Mouse (Mus musculus): Measurements from ENCODE around the gene Plekha1. TPM values are rescaled to one million over a fixed set of nuclear protein-coding genes. Genes with fewer than 3 reads are reported as not detected.

The Plekha1 gene
- total RNA-seq, 2 experiments from 2014 or later, result 85.2 to 91.1 TPM

DNA sequence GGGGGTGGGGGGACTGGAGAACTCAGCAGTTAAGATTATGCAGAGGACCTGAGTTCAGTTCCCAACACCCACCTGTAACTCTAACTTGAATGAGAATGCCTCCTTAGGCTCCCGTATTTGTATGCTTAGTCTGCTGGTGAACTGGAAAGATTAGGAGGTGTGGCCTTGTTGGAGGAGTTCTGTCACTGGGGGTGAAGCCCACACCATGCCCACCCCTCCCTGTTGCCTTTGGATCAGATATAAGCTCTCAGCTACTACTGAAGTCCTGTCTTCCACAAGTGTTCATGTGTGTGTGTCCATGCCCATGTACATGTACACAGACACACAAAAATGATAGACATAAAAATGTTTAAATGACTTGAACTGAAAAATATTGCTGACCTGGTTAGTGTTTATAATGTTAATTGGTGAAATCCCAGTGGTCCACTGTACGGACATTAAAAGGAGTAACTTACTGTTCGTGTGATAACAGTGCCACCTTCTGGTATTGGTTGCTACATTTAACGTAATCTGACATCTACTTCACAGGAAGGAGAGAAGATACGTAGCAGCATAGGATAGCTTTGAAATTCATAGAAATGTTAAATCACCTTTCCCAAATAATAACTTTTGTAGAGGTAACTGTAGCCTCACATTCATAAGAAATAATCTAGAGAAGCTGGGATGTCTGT is 49.3 kb downstream of the Plekha1 start:
- no peak for DNase-seq (ENCODE audit: low spot score in 2 of 2)

DNA sequence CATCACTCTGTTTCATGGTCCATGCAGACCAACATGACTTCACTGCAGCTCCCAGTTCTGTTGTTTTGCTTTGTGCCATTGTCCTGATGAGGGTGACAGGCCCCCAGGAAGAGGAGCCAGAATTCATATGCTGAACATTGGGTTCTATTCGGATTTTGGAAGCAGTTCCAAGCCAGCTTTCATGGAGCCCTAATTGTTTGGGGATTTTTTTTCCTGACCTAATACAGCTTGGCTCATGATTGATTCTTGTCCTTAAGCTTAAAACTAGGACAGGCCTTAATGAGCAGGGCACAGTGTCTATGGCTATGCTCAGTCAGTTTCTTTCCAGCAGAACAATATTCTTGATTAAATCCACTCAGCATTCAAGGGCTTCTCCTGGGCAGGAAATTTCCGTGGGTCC is 52.7 kb downstream of the Plekha1 start:
- no peak for DNase-seq (ENCODE audit: low spot score in 2 of 2)

DNA sequence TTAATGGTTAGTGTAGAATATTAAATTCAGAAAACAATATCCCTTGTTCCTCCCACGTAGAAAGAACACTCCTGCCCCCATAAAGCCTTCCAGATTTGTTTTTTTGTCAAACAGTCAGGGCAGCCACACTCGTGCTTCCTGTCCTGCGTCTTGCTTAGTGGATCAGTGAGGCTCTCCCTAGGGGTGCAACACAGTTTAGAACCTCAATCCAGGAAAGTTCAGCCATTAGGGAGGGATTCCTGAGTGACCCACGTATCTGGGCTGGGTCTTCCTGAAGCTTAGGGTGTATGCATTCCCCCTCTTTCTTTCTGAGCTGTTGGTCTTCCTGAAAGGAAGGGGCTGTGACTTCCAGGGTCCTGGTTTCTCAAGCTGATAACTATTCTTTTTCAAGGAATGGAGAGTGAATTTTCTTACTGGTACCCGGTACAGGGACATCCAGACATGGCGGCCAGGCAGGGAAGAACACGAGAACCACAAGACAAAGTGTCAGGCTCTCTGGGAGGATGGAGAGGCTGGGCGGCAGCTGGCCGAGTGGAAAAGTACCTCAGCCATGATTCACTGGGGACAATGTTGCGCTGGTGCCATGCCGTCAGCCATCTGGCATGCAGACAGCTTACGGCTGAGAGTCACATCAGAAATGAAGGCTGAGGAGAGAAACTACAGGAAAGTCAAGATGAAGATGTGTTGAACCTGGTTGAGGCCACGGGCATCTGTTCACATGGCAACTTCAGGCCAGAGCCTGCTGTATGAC is 57.6 kb downstream of the Plekha1 start:
- DNase-seq (ENCODE audit: low spot score in 2 of 2), result no peak

DNA sequence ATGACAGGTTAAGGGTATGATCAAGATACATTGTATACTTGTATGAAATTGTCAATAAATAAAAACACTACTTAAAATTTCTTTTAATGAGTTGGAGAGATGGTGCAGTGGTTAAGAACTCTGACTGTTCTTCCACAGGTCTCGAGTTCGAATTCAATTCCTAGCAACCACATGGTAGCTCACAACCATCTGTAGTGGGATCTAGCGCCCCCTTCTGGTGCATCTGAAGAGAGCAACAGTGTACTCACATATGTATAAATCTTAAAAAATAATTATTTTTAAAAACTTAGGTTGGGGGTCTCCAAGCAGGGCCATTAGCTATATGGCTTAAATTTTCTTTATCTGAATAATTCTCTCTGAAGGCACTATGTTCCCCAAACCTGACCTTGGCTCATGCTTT is 64.8 kb downstream of the Plekha1 start:
- DNase-seq (ENCODE audit: low spot score in 2 of 2), result no peak

DNA sequence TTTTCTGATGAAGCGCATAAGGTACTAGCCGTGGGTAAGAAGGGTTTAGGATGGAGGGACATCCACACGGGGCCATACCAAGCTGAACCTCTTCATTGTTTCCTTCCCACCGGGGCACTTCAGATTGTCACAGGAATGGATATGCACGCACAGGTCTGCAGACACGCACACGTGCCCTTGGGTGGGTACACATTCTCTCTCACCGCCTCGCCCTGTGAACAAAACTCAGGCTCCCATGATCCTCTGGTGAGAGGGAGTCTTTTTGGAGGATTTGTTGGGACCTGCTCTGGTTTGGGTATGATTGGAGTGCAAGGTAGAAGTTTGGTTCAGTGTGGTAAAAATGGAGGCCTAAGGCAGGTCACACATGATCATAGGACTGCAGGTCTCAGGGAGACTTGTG is 67.4 kb downstream of the Plekha1 start:
- DNase-seq (ENCODE audit: low spot score in 2 of 2), result no peak

DNA sequence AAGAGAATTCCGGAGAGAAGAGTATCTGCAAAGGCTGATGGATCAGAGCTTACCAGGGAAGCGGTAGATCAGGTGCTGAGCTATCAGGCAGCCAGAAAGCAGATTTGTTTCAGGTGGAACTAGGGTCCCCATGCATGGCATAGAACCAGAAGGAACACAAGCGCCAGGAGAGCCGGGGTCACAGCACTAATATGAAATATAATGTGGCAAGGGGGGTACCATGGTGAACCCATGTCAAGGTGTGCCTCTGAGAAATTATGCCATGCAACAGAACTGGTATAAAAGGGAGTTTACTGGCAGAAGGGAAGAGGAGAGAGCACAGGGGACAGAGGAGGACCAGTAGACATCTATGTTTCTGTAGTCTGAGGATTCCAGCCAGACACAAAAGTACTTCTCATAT is 69.1 kb downstream of the Plekha1 start:
- DNase-seq (ENCODE audit: low spot score in 2 of 2), result no peak

DNA sequence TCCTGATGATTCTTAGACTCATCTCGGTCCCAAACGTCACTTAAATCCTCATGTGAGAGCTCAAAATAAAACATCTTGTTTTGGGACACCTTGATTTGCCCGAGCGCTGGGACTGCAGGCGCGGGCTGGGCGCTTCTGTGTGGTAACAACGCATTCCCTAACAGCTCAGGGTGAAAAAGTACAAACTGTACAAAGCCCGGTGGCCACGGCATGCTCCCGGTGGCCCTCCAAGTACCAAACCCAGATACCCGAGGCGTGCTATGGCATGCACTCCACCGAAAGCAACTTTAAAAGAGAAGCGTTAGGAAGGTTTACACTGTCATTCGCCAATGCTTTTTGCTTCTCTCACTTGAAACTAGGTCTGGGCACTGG is 69.9 kb downstream of the Plekha1 start:
- no peak for DNase-seq (ENCODE audit: low spot score in 2 of 2)

DNA sequence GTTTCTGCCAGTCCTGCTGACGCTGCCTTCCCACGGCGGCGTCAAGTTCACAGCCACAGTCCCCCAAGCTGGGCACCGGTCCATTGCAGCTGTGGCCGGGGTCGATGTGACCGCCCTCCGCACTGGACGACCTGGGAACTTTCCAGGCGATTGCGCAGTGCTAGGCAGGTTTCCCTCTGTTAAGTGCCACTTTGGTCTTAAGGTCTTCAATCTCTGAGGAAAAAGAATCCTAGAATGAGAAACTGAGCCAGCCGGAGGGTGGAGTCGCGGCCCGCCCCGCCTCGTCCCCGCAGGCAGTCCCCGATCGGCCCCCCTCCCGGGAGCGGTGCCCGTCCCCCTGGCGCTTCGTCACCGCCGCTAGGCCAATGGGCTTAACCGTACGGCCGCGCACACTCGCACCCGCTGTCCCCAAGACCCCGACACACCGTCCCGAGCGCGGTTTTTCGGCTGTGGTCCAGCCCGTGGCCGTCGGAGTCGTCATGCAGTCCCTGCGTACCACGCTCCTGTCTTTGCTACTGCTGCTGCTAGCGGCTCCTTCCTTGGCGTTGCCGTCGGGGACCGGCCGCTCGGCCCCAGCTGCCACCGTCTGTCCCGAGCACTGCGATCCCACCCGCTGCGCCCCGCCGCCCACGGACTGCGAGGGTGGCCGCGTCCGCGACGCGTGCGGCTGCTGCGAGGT is 70.4 kb downstream of the Plekha1 start, which contains the start of gene Htra1:
Htra1 (plus strand) TSS at position 319 of the 679 bp plus-strand sequence.
- peak; percentile 78 to 87 for DNase-seq (ENCODE audit: low spot score in 2 of 2)

DNA sequence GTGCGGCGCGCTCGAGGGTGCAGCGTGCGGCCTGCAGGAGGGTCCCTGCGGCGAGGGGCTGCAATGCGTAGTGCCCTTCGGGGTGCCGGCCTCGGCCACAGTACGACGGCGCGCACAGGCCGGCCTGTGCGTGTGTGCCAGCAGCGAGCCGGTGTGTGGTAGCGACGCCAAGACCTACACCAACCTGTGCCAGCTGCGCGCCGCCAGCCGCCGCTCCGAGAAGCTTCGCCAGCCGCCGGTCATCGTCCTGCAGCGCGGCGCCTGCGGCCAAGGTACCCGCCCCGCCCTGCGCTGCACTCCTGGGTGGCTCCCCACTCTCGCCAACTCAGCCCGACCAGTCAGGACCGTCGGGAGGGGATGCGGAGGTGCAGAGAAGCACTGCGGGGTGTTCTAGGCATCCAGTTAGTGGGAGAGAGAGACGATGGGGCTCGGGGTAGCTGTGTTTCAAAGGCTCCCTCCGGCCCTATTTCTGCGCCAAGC is 71.0 kb downstream of the Plekha1 start:
- no peak for DNase-seq (ENCODE audit: low spot score in 2 of 2)

DNA sequence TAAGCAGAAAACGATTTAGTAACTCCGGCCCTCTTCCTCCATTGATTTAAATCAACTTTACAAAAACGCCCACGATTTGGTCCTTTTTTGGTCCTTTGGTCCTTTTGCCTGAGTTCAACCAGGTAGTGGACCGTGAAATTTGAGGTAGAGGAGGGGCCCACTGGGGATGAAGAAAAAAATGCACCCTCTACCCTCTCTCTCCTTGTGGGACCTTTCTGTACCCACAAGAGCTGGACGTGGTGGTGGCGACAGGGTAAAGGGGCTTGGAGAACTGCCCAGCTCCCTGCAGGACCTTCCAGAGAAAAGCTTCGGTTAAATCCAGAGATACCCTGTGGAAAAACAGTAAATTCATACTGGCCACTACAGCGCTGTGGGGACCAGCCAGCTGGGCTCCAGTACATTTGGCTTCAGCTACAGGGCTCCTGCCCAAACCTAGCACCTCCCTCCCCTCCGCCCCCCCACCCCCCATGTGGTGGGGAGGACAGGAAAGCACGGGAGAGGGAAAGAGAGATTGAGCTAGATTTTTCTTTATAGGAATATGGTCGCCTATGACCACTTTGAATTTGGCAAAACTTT is 71.8 kb downstream of the Plekha1 start:
- no peak for DNase-seq (ENCODE audit: low spot score in 2 of 2)

DNA sequence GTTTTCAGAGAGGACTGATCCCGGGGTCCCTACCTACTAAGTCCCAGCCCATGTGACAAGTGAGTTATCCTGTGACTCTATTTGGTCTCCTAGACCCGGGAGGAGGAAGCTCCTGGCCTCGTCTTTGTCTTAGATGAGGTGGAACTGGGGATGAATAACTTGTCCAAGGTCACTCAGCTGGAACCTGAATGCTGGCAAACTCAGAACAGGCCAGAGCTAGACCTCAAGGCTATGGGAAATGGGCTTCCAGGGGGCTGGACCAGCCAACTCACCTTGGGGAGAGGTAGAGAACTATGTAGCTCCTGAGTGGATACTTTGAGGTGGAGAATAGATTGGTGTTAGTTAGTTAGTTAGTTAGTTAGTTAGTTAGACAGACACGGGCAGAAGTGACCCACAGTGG is 72.4 kb downstream of the Plekha1 start:
- no peak for DNase-seq (ENCODE audit: low spot score in 2 of 2)

DNA sequence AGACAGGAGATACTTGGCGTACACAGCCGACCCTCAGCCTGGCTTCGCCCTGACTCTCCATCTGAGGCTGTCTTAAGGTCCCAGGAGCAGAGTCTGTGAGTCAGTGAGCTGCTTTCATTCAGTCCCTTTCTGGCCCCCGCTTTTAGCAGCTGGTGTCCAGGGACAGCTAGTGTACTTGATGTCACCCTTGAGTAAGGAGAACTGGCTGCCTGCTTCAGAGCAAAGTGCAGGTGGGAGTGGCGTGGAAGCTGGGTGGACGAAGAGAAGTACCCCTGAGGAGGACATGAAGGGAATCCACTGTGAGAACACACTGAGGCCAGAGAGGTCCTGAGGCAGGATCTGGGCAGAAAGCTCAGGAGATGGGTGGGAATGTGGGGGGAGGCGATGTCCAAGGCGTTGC is 73.3 kb downstream of the Plekha1 start:
- DNase-seq (ENCODE audit: low spot score in 2 of 2), result no peak

DNA sequence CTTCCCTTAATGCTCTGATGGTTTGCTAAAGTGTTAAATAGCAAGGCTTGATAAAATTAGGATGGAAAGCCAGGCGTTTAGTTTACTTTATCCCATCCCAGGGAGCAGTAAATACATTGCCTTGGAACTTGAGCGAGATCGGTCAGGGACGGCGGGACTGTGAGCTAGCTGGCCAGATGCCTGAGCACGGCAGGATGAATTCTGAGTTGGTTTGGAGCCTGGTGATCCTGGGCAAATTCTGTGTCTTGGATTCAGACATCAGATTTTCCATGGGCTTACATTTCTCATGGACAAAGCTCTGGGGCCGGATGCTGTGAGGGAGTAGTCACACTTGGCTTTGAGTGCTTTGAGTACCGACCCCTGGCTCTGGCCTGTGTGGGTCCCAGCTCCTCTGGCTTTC is 75.2 kb downstream of the Plekha1 start:
- DNase-seq (ENCODE audit: low spot score in 2 of 2), result peak in 1 of 2 experiments; percentile 41

DNA sequence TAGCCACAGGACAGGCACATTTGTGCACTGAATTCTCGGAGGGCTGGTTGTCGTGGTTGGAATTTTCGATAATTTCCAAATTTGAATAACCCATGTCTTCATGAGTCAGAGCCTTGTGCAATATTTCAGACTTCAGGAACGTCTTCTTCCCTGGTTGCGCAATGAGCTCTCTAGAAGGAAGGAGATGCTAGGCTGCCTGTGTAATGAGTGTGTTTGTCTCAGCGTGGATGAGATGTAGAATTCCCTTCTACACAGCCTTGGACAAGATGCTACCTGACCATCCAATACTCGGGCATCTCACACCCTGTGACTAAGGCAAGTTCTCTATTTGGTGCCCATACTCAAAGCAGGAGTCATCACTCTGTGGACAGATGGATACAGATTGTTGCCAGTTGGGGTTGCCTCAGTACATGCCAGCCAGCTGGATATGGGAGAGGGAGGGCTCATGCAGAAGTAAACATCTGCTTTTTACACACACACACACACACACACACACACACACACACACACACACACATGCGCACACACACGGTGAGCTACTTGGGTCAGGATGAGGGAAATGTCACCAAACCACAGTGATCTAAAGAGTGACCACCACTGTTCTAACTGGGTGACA is 77.8 kb downstream of the Plekha1 start:
- no peak for DNase-seq (ENCODE audit: low spot score in 2 of 2)

DNA sequence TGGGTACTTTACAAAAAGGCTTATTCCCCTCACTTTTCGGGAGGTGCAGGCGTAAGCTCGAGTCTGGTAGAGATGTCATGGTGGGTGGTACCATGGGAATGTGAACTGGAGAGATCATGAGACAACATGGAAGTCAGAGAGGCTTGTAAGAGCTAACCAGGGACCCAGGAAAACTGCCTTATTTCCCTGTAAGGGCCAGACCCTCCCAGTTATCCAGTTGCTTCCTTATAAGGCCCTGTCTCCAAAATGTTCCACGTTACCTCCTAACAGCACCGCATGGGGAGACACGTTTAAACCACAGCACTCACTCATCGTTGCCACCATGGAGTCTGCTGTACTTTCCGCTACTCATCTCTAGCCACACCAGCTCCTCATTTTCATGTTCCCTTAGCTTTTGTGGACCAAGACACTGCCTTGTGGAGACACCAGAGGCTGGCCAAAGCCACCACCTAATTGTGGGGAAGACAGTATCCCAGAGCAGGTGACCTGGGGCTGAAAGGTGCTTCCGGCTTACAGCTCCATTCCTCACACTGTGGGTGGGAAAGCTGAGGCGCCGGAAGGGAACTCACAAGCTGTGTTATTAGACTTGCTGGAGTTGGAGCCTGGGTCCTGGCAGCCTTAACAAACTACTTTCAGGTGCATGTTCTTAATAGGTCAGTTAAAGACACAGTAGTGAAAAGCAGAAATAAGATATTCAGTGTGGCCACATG is 79.4 kb downstream of the Plekha1 start:
- no peak for DNase-seq (ENCODE audit: low spot score in 2 of 2)

DNA sequence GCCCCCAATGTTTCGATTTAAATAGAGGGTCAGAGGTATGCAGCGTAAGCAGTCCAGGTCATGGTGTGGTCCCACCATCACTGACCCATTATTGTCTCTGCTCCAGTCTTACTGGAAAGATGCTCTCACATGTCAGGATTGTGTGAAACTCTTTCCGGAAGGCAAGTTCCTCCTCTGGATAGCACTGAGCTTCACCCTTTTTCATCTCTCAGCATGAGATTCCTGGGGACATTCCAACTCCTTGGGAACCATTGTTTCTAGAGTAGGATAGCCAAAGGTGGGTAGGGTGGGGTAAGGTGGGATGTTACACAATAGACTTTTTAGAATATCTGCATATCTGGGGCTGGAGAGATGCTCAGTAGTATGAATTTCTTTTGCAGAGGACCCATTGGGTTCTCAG is 80.2 kb downstream of the Plekha1 start:
- DNase-seq (ENCODE audit: low spot score in 2 of 2), result no peak

DNA sequence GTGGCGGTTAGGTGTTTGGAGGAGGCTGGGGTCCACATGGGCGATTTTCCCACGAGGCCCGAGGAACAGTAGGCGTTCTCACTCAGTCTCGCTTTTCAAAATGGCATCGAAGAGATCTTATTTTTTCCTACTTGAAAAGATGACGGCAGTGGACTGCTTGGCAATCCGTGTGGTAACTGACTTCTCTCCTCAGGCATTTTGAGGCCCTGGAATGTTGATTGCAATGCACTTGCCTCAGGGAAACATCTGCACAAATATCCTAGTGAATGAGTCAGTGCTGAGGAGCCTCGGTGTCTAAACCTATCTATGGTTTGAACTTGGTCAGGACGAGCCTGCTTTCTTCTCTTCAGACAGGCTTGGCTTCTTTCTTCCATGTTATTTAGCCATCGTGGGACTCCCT is 80.7 kb downstream of the Plekha1 start:
- no peak for DNase-seq (ENCODE audit: low spot score in 2 of 2)

DNA sequence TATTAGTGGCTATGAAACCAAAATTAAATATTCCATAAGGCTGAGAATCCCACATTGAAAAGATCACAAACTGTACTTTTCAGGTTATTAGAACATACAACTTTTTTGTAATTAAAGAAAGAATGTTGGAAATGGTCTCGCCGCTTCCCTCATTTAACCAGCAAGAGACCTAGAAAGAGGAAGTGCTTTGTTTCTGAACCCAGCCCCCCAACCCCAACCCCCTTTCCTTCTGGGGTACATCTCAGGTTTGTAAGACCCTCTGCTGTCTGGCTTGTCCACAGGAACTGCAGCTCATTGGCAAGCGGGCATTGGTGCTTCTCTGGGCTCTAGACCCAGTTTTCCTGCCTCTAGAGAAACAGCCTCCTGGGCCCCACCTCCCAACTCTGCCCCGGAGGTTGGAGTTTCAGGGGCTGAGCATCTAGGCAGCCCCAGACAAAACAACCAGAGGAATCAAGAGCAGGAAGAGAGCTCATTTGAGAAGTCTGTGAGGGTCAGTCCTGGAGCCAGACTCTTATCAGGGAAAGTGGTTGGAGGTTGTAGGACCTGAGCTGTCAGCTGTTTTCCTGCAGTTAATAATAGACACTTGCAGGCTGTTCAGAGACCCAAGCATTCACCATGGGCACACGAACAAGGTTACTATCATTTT is 83.1 kb downstream of the Plekha1 start:
- peak in 1 of 2 experiments; percentile 37 for DNase-seq (ENCODE audit: low spot score in 2 of 2)

DNA sequence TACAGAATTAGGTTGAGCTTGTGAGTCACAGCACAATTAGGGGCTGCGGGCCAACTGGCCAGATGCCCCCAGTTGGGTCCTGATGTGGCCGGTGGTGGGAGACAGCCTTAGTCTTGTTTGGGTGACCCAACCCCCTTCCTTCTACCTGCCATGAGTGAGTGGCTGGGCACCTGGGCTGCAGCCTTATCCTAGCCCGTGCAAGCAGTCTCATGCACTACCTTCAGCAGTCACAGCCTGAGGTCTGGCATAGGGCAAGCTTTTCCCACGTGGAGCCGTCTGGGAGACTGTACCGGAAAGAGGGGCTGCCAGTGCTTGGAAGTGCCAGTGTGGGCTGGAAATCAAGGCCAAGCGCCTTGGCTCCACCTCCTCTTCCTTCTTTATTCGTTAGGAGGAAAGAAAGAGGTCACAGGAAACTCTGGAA is 83.8 kb downstream of the Plekha1 start:
- DNase-seq (ENCODE audit: low spot score in 2 of 2), result peak; percentile 55 to 68

DNA sequence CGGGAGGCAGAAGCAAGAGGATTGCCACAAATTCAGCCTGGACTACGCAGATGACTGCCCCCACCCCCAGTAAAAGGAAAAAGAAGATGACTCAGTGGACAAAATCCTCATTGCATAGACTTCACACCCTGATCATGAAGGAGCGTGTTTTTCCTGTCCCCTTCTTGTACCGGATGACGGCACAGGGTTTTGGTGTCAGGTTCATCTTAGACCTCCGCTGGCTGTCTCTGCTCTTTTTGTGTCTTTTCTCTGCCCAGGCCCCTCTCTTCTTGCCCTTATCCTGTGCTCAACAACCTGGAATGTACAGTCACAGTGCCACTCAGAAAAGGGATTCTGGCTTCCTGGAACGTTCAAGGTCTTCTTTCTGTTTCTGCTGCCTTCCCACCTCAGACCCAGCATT is 84.9 kb downstream of the Plekha1 start:
- DNase-seq (ENCODE audit: low spot score in 2 of 2), result no peak

Measured in layer of hippocampus, postnatal 10 days (tissue).